Mouse (Mus musculus) lung, adult 2 months (tissue): ENCODE measurements at regions not wholly inside any gene's neighbourhood (a gene's known extent, or its start where the extent isn't known, plus 50 kb on each side); places are given as distances from the start of the nearest gene placed in this dataset.

Source experiments
- CTCF ChIP-seq: fragments of 200-500 bp; IDR thresholded peaks from 2 replicates; pipeline ENCODE4 v1.5.1; 2011; ENCODE audit warnings: mild to moderate bottlenecking, low read length, control low read depth; ENCODE audit not compliant: insufficient read depth
- POLR2A ChIP-seq: fragments of 200-500 bp; IDR thresholded peaks from 2 replicates; pipeline ENCODE4 v1.6.1; 2011; ENCODE audit warnings: low read depth, mild to moderate bottlenecking, control low read depth, low read length, borderline replicate concordance; ENCODE audit errors: extremely low read depth

- TF ChIP-seq CTCF (no peak), POLR2A (no peak)
Measured at GRCm38 (mm10) chr3:149550231-149550951, 560.0 kb upstream of the Adgrl2 start.
